Mouse (Mus musculus) hindbrain, embryonic 16.5 days (tissue): Measurements from ENCODE around the gene Cyp27a1. TPM values are rescaled to one million over a fixed set of nuclear protein-coding genes. Genes with fewer than 3 reads are reported as not detected.
A peak's percentile ranks its signal among the peaks of the same experiment; 100 is the strongest.

Experiments used
- ATAC-seq: fragments of 200-750 bp; cut with Nextera tagmentation; 2 replicates; pipeline ENCODE4 v1.8.0; 2017; ENCODE audit warnings: moderate TSS enrichment, moderate library complexity
- H3K27ac ChIP-seq: fragments of 300-500 bp; sonication (generic); 2 replicates; pipeline ENCODE4 v1.5.1; 2014; ENCODE audit warnings: low read depth, mild to moderate bottlenecking, control low read depth, low read length, moderate library complexity
- H3K27me3 ChIP-seq: fragments of 300-500 bp; sonication (generic); replicated peaks from 2 replicates; pipeline ENCODE4 v1.6.1; 2014; ENCODE audit warnings: low read length; ENCODE audit not compliant: control insufficient read depth, insufficient read depth
- H3K36me3 ChIP-seq: fragments of 300-500 bp; sonication (generic); 2 replicates; pipeline ENCODE4 v1.6.1; 2014; ENCODE audit warnings: mild to moderate bottlenecking, low read length, moderate library complexity, mixed read lengths; ENCODE audit not compliant: control insufficient read depth, insufficient read depth
- H3K4me1 ChIP-seq: fragments of 300-500 bp; sonication (generic); 2 replicates; pipeline ENCODE4 v1.6.1; 2014; ENCODE audit warnings: low read depth, low read length; ENCODE audit not compliant: control insufficient read depth, insufficient read depth
- H3K4me2 ChIP-seq: fragments of 300-500 bp; sonication (generic); 2 replicates; pipeline ENCODE4 v1.6.1; 2014; ENCODE audit warnings: mild to moderate bottlenecking, low read length, control low read depth, moderate library complexity
- H3K4me3 ChIP-seq: fragments of 300-500 bp; sonication (generic); 2 replicates; pipeline ENCODE4 v1.5.1; 2014; ENCODE audit warnings: mild to moderate bottlenecking, low read length, control low read depth, moderate library complexity
- H3K9ac ChIP-seq: fragments of 300-500 bp; sonication (generic); 2 replicates; pipeline ENCODE4 v1.6.1; 2014; ENCODE audit warnings: low read depth, mild to moderate bottlenecking, control low read depth, low read length, moderate library complexity
- H3K9me3 ChIP-seq: fragments of 300-500 bp; sonication (generic); 2 replicates; pipeline ENCODE4 v1.6.1; 2014; ENCODE audit warnings: mild to moderate bottlenecking, low read length, moderate library complexity; ENCODE audit not compliant: control insufficient read depth
- WGBS: fragments of 180-500 bp; shearing (Covaris S2); extraction: QIAGEN DNeasy Blood & Tissue Kit; methylation state at CpG from one replicate; pipeline ENCODE4 v1.1.7; 2014; 5-methylcytosine and 5-hydroxymethylcytosine counted together
- polyA plus RNA-seq: library from polyadenylated mRNA; unstranded; fragments of >200 nt; fragmentation: Nextera tagmentation; extraction: Ambion mirVana; gene quantifications from 2 replicates; pipeline ENCODE4 v1.2.1, GENCODE M21; 2015

The Cyp27a1 gene
- polyA plus RNA-seq, 1 experiment from 2014 or later, result 2.4 TPM

- no peaks in the 10 kb centered on the region for H3K9me3 ChIP-seq
- peak overlapping the region; percentile 85 for H3K4me2 ChIP-seq
- no peak overlapping the region for H3K27ac ChIP-seq
- WGBS, result 29% methylated on average over 12 of the region's 12 CpGs
- no peaks in the 10 kb centered on the region for H3K27me3 ChIP-seq
- peak overlapping the region; percentile 44 for H3K4me3 ChIP-seq
- H3K36me3 ChIP-seq, result no peaks in the 10 kb centered on the region
- H3K4me1 ChIP-seq, result peaks cover 7% of the 10 kb centered on the region
- peak overlapping the region; percentile 60; the same call in 1 of the 2 replicates for H3K9ac ChIP-seq
- no peak for ATAC-seq
Measured at GRCm38 (mm10) chr1:74713859-74714730, 721 bp downstream of the Cyp27a1 start.

DNA sequence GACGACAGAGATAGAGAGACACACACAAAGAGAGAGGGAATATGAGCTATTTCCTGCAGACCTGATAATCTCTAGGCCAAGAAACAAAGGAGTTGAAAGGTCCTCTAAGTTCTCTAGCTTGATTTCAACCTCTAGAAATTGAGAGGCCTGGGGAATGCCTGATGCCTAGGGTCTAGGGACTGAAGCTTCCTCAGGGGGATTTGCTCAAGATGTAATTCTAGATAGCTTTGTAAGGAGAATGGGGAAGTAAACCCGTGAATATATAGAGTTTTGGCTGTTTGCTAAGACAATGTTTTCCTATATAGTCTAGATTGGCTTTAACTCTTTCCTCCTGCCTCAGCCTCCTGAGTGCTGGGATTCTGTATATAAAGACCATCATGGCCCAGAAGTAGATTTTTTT lies 1.6 kb downstream of the Cyp27a1 start:
- Histone ChIP-seq H3K36me3 (no peaks in the 10 kb centered on the region), H3K27ac (no peak overlapping the region), H3K9me3 (no peaks in the 10 kb centered on the region), H3K4me1 (peaks cover 7% of the 10 kb centered on the region), H3K27me3 (no peaks in the 10 kb centered on the region), H3K9ac (no peak overlapping the region), H3K4me3 (no peak overlapping the region), H3K4me2 (no peak overlapping the region)
- ATAC-seq, result no peak
- WGBS, result 58% methylated on average over 2 of the region's 2 CpGs

DNA sequence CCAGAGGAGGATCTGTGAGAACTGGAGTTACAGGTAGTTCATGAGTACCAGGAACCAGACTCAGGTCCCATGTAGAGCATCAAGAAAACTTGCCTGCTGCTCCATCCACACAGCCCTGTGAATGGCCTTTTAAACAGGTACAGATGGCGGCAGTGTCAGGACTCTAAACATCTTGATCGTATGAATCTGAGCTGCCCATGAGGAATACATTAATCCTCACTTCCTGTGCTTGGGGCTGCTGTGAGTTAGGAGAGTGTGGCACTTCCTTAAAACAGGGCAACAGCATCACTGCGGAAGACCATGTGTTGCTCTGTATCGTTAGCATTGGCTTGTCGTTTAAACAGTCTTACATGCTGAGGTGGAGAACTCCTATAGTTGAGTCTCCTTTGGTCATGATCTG lies 2.1 kb downstream of the Cyp27a1 start:
- H3K27me3 ChIP-seq, result no peaks in the 10 kb centered on the region
- no peak overlapping the region for H3K9ac ChIP-seq
- no peaks in the 10 kb centered on the region for H3K36me3 ChIP-seq
- ATAC-seq, result no peak
- H3K4me2 ChIP-seq, result no peak overlapping the region
- 71% methylated on average over 5 of the region's 5 CpGs for whole genome bisulfite sequencing
- H3K9me3 ChIP-seq, result no peaks in the 10 kb centered on the region
- H3K27ac ChIP-seq, result no peak overlapping the region
- H3K4me3 ChIP-seq, result no peak overlapping the region
- H3K4me1 ChIP-seq, result peaks cover 7% of the 10 kb centered on the region

DNA sequence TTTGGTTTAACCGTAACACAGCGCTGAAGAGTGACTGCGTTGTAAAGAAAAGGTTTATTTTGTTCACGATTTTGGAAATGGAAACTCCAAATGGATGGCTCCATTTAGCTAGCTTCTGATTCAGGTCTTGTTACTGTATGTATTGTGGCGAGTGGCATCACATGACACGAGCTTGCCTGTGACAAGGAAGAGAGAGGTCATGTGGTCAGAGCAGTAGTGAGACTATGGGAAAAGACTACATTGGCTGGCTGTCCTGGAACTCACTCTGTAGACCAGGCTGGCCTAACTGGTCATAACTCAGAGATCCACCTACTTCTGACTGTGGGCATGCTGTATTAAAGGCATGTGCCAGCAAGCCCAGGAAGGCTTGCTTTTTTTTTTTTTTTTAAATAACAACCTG lies 2.5 kb downstream of the Cyp27a1 start:
- Histone ChIP-seq H3K27ac (no peak overlapping the region), H3K9me3 (no peaks in the 10 kb centered on the region), H3K36me3 (no peaks in the 10 kb centered on the region), H3K4me3 (no peak overlapping the region), H3K4me1 (peaks cover 7% of the 10 kb centered on the region), H3K9ac (no peak overlapping the region), H3K27me3 (no peaks in the 10 kb centered on the region), H3K4me2 (no peak overlapping the region)
- WGBS, result 92% methylated on average over 6 of the region's 6 CpGs
- ATAC-seq, result no peak

DNA sequence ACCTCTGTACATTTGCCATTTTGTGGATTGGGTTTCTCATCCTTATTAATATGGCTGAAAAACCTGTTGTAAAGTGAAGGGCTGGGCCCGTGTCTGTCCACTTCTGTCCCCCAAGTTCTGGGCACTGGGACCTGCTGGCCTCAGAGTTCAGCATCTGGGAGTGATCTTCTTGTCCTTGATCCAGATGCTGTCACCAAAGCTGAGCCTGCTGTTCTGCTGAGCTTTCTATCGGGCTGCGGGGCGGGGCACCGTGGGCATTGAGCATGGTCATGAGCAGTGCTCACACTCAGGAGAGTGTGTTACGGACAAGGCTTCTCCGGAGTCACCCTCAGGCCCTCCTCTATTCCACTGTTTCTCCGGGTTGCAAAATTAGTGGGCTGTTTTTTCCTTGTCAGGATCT lies 4.7 kb downstream of the Cyp27a1 start:
- Histone ChIP-seq H3K27ac (no peak overlapping the region), H3K9me3 (no peaks in the 10 kb centered on the region), H3K4me1 (peaks cover 5% of the 10 kb centered on the region), H3K4me2 (no peak overlapping the region), H3K36me3 (no peaks in the 10 kb centered on the region), H3K27me3 (no peaks in the 10 kb centered on the region), H3K4me3 (no peak overlapping the region), H3K9ac (no peak overlapping the region)
- 88% methylated on average over 8 of the region's 8 CpGs for WGBS
- no peak for ATAC-seq

GRCm38 (mm10) chr1:74719281-74719680 lies 5.9 kb downstream of the Cyp27a1 start:
- no peak overlapping the region for H3K4me3 ChIP-seq
- H3K4me1 ChIP-seq, result no peaks in the 10 kb centered on the region
- no peak overlapping the region for H3K27ac ChIP-seq
- H3K36me3 ChIP-seq, result no peaks in the 10 kb centered on the region
- H3K27me3 ChIP-seq, result no peaks in the 10 kb centered on the region
- no peaks in the 10 kb centered on the region for H3K9me3 ChIP-seq
- H3K4me2 ChIP-seq, result no peak overlapping the region
- H3K9ac ChIP-seq, result no peak overlapping the region
- ATAC-seq, result no peak
- 86% methylated on average over 3 of the region's 3 CpGs for WGBS

- ATAC-seq, result no peak
- WGBS, result 69% methylated on average over 6 of the region's 6 CpGs
- no peaks in the 10 kb centered on the region for H3K27me3 ChIP-seq
- no peaks in the 10 kb centered on the region for H3K36me3 ChIP-seq
- H3K9ac ChIP-seq, result no peak overlapping the region
- H3K4me1 ChIP-seq, result no peaks in the 10 kb centered on the region
- H3K27ac ChIP-seq, result no peak overlapping the region
- no peak overlapping the region for H3K4me3 ChIP-seq
- no peaks in the 10 kb centered on the region for H3K9me3 ChIP-seq
- no peak overlapping the region for H3K4me2 ChIP-seq
Measured at GRCm38 (mm10) chr1:74721657-74722056, 8.3 kb downstream of the Cyp27a1 start.

GRCm38 (mm10) chr1:74723748-74724147 lies 10.4 kb downstream of the Cyp27a1 start:
- no peaks in the 10 kb centered on the region for H3K36me3 ChIP-seq
- 77% methylated on average over 2 of the region's 2 CpGs for WGBS
- H3K27me3 ChIP-seq, result no peaks in the 10 kb centered on the region
- H3K4me3 ChIP-seq, result no peak overlapping the region
- H3K4me1 ChIP-seq, result no peaks in the 10 kb centered on the region
- no peak overlapping the region for H3K9ac ChIP-seq
- H3K4me2 ChIP-seq, result no peak overlapping the region
- no peaks in the 10 kb centered on the region for H3K9me3 ChIP-seq
- no peak overlapping the region for H3K27ac ChIP-seq
- ATAC-seq, result no peak

- 90% methylated on average over 5 of the region's 5 CpGs for WGBS
- no peaks in the 10 kb centered on the region for H3K9me3 ChIP-seq
Measured at GRCm38 (mm10) chr1:74726114-74726513, 12.7 kb downstream of the Cyp27a1 start.

More at GRCm38 (mm10) chr1:74726114-74726513, 12.7 kb downstream of the Cyp27a1 start:
- H3K27me3 ChIP-seq, result no peaks in the 10 kb centered on the region
- H3K4me1 ChIP-seq, result no peaks in the 10 kb centered on the region
- no peak for ATAC-seq
- no peak overlapping the region for H3K27ac ChIP-seq
- no peak overlapping the region for H3K9ac ChIP-seq
- no peaks in the 10 kb centered on the region for H3K36me3 ChIP-seq
- no peak overlapping the region for H3K4me3 ChIP-seq
- no peak overlapping the region for H3K4me2 ChIP-seq
